Mouse (Mus musculus) olfactory bulb, adult 2 months (tissue): ENCODE measurements around the gene Dhx16. TPM values are rescaled to one million over a fixed set of nuclear protein-coding genes. Genes with fewer than 3 reads are reported as not detected.
A peak's percentile ranks its signal among the peaks of the same experiment; 100 is the strongest.

Experiments
- H3K27ac ChIP-seq: fragments of 200-500 bp; 2 replicates; pipeline ENCODE4 v1.5.1; 2012; ENCODE audit warnings: low read depth, low read length; ENCODE audit not compliant: insufficient read depth
- H3K4me1 ChIP-seq: fragments of 200-500 bp; 2 replicates; pipeline ENCODE4 v1.6.1; 2012; ENCODE audit warnings: low read length; ENCODE audit not compliant: control insufficient read depth, insufficient read depth
- H3K4me3 ChIP-seq: fragments of 200-500 bp; 2 replicates; pipeline ENCODE4 v1.5.1; 2012; ENCODE audit warnings: mild to moderate bottlenecking, low read depth, low read length, moderate library complexity; ENCODE audit not compliant: insufficient read depth
- CTCF ChIP-seq: fragments of 200-500 bp; IDR thresholded peaks from 2 replicates; pipeline ENCODE4 v1.5.1; 2012; ENCODE audit warnings: low read depth, mild to moderate bottlenecking, low read length, moderate library complexity; ENCODE audit not compliant: insufficient read depth
- POLR2A ChIP-seq: fragments of 200-500 bp; IDR thresholded peaks from 2 replicates; pipeline ENCODE4 v1.6.1; 2012; ENCODE audit warnings: mild to moderate bottlenecking, low read depth, low read length, moderate library complexity; ENCODE audit not compliant: insufficient read depth
- WGBS: fragments of 180-500 bp; shearing (Covaris S2); methylation state at CpG from one replicate; pipeline ENCODE4 v1.1.7; 2018; 5-methylcytosine and 5-hydroxymethylcytosine counted together
- polyA plus RNA-seq: library from polyadenylated mRNA; stranded (reverse); fragments of >200 nt; gene quantifications from 2 replicates; pipeline ENCODE4 v1.2.4, GENCODE M21; 2012; ENCODE audit warnings: low replicate concordance; ENCODE audit not compliant: missing spikeins, insufficient read depth, insufficient read length

Gene Dhx16
- polyA plus RNA-seq, 1 experiment: not detected

GRCm38 (mm10) chr17:35917463-35918251 lies 38.0 kb downstream of the Dhx16 start:
- Histone ChIP-seq H3K27ac (peak overlapping the region; percentile 100), H3K4me1 (peaks cover 9% of the 10 kb centered on the region), H3K4me3 (peak overlapping the region; percentile 78)
- WGBS: under 1% methylated on average over 13 of the region's 13 CpGs
- TF ChIP-seq POLR2A (no peak), CTCF (no peak)

- TF ChIP-seq CTCF: no peak
- no peak for TF ChIP-seq POLR2A
- Histone ChIP-seq H3K4me1 (peaks cover 9% of the 10 kb centered on the region), H3K27ac (peak overlapping the region; percentile 100), H3K4me3 (peak overlapping the region; percentile 65)
- WGBS: 0% methylated on average over 11 of the region's 11 CpGs
Observed at GRCm38 (mm10) chr17:35918276-35919059, 38.8 kb downstream of the Dhx16 start.

GRCm38 (mm10) chr17:35919060-35919715 lies 39.6 kb downstream of the Dhx16 start:
- Histone ChIP-seq H3K4me1 (peaks cover 9% of the 10 kb centered on the region), H3K4me3 (peak overlapping the region; percentile 46), H3K27ac (peak overlapping the region; percentile 100)
- TF ChIP-seq CTCF (no peak), POLR2A (no peak)
- under 1% methylated on average over 7 of the region's 7 CpGs for WGBS

- TF ChIP-seq CTCF: no peak
- TF ChIP-seq POLR2A: no peak
Observed at GRCm38 (mm10) chr17:35919864-35920301, 40.3 kb downstream of the Dhx16 start.

GRCm38 (mm10) chr17:35920384-35920783 lies 40.8 kb downstream of the Dhx16 start:
- Histone ChIP-seq H3K4me1 (peaks cover 9% of the 10 kb centered on the region), H3K4me3 (no peak overlapping the region), H3K27ac (no peak overlapping the region)
- WGBS: 50% methylated on average over 1 of the region's 1 CpGs
- no peak for TF ChIP-seq POLR2A
- no peak for TF ChIP-seq CTCF

More at GRCm38 (mm10) chr17:35919864-35920301, 40.3 kb downstream of the Dhx16 start:
- H3K27ac ChIP-seq: no peak overlapping the region
- WGBS: 18% methylated on average over 6 of the region's 6 CpGs
- peaks cover 9% of the 10 kb centered on the region for H3K4me1 ChIP-seq
- H3K4me3 ChIP-seq: peak overlapping the region; percentile 19; the same call in 1 of the 2 replicates

GRCm38 (mm10) chr17:35920862-35921562 lies 41.4 kb downstream of the Dhx16 start:
- TF ChIP-seq CTCF (no peak), POLR2A (no peak)
- WGBS: 60% methylated on average over 5 of the region's 5 CpGs
- no peak overlapping the region for H3K4me3 ChIP-seq
- peaks cover 7% of the 10 kb centered on the region for H3K4me1 ChIP-seq
- H3K27ac ChIP-seq: 0 out of 2 replicates have a peak overlapping the region, but pooled peaks have one; percentile 18

- TF ChIP-seq CTCF (no peak), POLR2A (no peak)
- H3K4me1 ChIP-seq: peaks cover 7% of the 10 kb centered on the region
- WGBS: 31% methylated on average over 4 of the region's 4 CpGs
- H3K4me3 ChIP-seq: no peak overlapping the region
- no peak overlapping the region for H3K27ac ChIP-seq
Observed at GRCm38 (mm10) chr17:35921710-35922109, 42.1 kb downstream of the Dhx16 start.

GRCm38 (mm10) chr17:35922566-35922965 lies 42.9 kb downstream of the Dhx16 start:
- no peak for TF ChIP-seq POLR2A
- TF ChIP-seq CTCF: no peak
- no peak overlapping the region for H3K27ac ChIP-seq
- no peak overlapping the region for H3K4me3 ChIP-seq
- 41% methylated on average over 3 of the region's 3 CpGs for WGBS
- peaks cover 7% of the 10 kb centered on the region for H3K4me1 ChIP-seq
